Mouse (Mus musculus): Measurements from ENCODE around the gene Sbf2.

Gene Sbf2

GRCm38 (mm10) chr7:110315352-110315751 lies 299.4 kb downstream of the Sbf2 start:
- in situ Hi-C loops (cut with MboI, MseI) = no loop called here

- in situ Hi-C loops (cut with MboI, MseI) = no loop called here
Measured at GRCm38 (mm10) chr7:110314401-110314890, 300.3 kb downstream of the Sbf2 start.

GRCm38 (mm10) chr7:110313392-110314055 lies 301.2 kb downstream of the Sbf2 start:
- in situ Hi-C loops (cut with MboI, MseI) = no loop called here

GRCm38 (mm10) chr7:110309246-110309645 lies 305.5 kb downstream of the Sbf2 start:
- in situ Hi-C loops (cut with MboI, MseI) = no loop called here

GRCm38 (mm10) chr7:110307741-110308140 lies 307.0 kb downstream of the Sbf2 start:
- in situ Hi-C loops (cut with MboI, MseI) = no loop called here

- in situ Hi-C loops (cut with MboI, MseI) = no loop called here
Measured at GRCm38 (mm10) chr7:110306281-110306680, 308.4 kb downstream of the Sbf2 start.

GRCm38 (mm10) chr7:110305486-110305885 lies 309.2 kb downstream of the Sbf2 start:
- in situ Hi-C loops (cut with MboI, MseI) = no loop called here

GRCm38 (mm10) chr7:110302886-110303285 lies 311.8 kb downstream of the Sbf2 start:
- in situ Hi-C loops (cut with MboI, MseI) = no loop called here

GRCm38 (mm10) chr7:110298739-110299410 lies 315.8 kb downstream of the Sbf2 start:
- in situ Hi-C loops (cut with MboI, MseI) = no loop called here

GRCm38 (mm10) chr7:110298090-110298489 lies 316.6 kb downstream of the Sbf2 start:
- in situ Hi-C loops (cut with MboI, MseI) = no loop called here

GRCm38 (mm10) chr7:110297611-110298010 lies 317.1 kb downstream of the Sbf2 start:
- in situ Hi-C loops (cut with MboI, MseI) = no loop called here

GRCm38 (mm10) chr7:110296889-110297603 lies 317.7 kb downstream of the Sbf2 start:
- in situ Hi-C loops (cut with MboI, MseI) = no loop called here

- in situ Hi-C loops (cut with MboI, MseI) = loop anchor here (5.0 kb wide), 3 partner anchors 88 to 343 kb away; no protein-coding TSS in a partner anchor
Measured at GRCm38 (mm10) chr7:110289647-110290046, 325.1 kb downstream of the Sbf2 start.

- in situ Hi-C loops (cut with MboI, MseI) = loop anchor here (5.0 kb wide), 3 partner anchors 89 to 344 kb away; no protein-coding TSS in a partner anchor
Measured at GRCm38 (mm10) chr7:110288731-110289191, 326.0 kb downstream of the Sbf2 start.

GRCm38 (mm10) chr7:110288191-110288604 lies 326.5 kb downstream of the Sbf2 start:
- in situ Hi-C loops (cut with MboI, MseI) = loop anchor here (5.0 kb wide), 3 partner anchors 89 to 344 kb away; no protein-coding TSS in a partner anchor

GRCm38 (mm10) chr7:110287476-110288071 lies 327.1 kb downstream of the Sbf2 start:
- in situ Hi-C loops (cut with MboI, MseI) = loop anchor here (5.0 kb wide), 3 partner anchors 90 to 345 kb away; no protein-coding TSS in a partner anchor

GRCm38 (mm10) chr7:110286838-110287475 lies 327.8 kb downstream of the Sbf2 start:
- in situ Hi-C loops (cut with MboI, MseI) = loop anchor here (5.0 kb wide), 3 partner anchors 90 to 345 kb away; no protein-coding TSS in a partner anchor

GRCm38 (mm10) chr7:110286198-110286732 lies 328.5 kb downstream of the Sbf2 start:
- in situ Hi-C loops (cut with MboI, MseI) = loop anchor here (5.0 kb wide), 3 partner anchors 91 to 346 kb away; no protein-coding TSS in a partner anchor

GRCm38 (mm10) chr7:110285849-110286151 lies 328.9 kb downstream of the Sbf2 start:
- in situ Hi-C loops (cut with MboI, MseI) = loop anchor here (5.0 kb wide), 3 partner anchors 92 to 347 kb away; no protein-coding TSS in a partner anchor

- in situ Hi-C loops (cut with MboI, MseI) = loop anchor here (5.0 kb wide), 3 partner anchors 92 to 347 kb away; no protein-coding TSS in a partner anchor
Measured at GRCm38 (mm10) chr7:110285076-110285848, 329.5 kb downstream of the Sbf2 start.
